Mouse (Mus musculus): ENCODE results near the gene Gm47791.

- TF ChIP-seq GATA1 (IDR thresholded peaks at IDR 0.05; ENCODE audit: borderline replicate concordance, low read length), result no peak
- TF ChIP-seq FLI1 (IDR thresholded peaks at IDR 0.05; ENCODE audit: low read length), result no peak
These were observed 2.8 kb downstream of the Gm47791 start, which contains the start of gene Tm4sf20 for GRCm38 (mm10) chr1:82768269-82768668.
